In the genomic region with DNA sequence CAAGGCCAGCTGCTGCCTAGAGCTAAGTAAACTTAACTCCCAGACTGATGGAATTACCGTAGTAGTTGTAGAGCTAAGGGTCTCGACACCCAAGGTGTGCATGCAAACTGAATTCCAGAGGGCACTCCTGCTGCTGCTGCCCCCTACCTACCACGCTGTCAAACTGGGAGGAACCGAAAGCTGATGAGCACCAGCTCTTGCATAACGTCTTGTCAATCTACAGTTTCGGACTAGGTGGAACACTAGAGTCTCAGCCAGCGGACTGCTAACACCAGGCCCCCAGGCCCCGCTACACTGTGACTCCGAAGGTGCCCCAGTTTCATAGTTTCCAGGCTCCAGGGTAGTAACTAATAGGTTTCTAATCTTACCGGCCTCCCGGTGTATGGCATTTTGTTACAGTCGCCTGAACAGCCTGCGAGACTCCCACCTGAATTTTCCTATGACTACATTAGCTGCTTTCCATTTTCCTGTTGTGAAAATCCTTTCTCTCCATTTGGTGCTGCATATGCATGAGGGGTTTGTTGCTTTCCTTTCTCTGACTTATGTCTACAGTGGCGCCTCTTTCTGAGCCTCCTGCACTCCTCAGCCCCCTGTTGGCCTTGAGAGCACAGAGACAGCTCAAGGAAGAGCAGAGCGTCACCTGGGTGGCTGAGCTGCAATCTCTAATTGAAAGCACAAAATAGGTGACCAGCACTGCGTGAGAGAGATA, we compare ENCODE assay signal across 20 mouse cellular contexts.
DNase-seq lines count a peak whose midpoint lies in the region; ATAC-seq and TF ChIP-seq lines count a peak whose summit lies in the region.
"Had no signal": no experiment of that assay in that cellular context is flagged by ENCODE, and none has a peak within 500 bp of the region (broad histone marks: within the 10 kb centered on the region; RNA-seq: fewer than 3 reads in every experiment).

No protein-coding gene starts in this region.

- H3K4me1 ChIP-seq in testis, adult 2 months (ENCODE audit: control insufficient read depth, insufficient read depth, low read length): no peaks in the 10 kb centered on the region; the same call in 1 of the 2 replicates
- H3K4me1 ChIP-seq in stomach, postnatal 0 days (replicated peaks; ENCODE audit: control insufficient read depth, insufficient read depth): no peaks in the 10 kb centered on the region

- H3K36me3 ChIP-seq in testis, adult 2 months (ENCODE audit: control insufficient read depth, insufficient read depth, low read length): no peaks in the 10 kb centered on the region
- no peaks in the 10 kb centered on the region for H3K36me3 ChIP-seq in stomach, postnatal 0 days (ENCODE audit: control insufficient read depth, insufficient read depth, low read length)
- H3K36me3 ChIP-seq: embryonic facial prominence, embryonic 15.5 days; heart, embryonic 12.5 days; midbrain, embryonic 10.5 days; neural tube, embryonic 13.5 days had no signal

- H3K27me3 ChIP-seq in testis, adult 2 months (ENCODE audit: control insufficient read depth, insufficient read depth, low read length): no peaks in the 10 kb centered on the region
- no peaks in the 10 kb centered on the region for H3K27me3 ChIP-seq in stomach, postnatal 0 days (ENCODE audit: control insufficient read depth, insufficient read depth, low read length)
- H3K27me3 ChIP-seq: embryonic facial prominence, embryonic 15.5 days; heart, embryonic 12.5 days; neural tube, embryonic 13.5 days had no signal

- TF ChIP-seq POLR2A in testis, adult 2 months (IDR thresholded peaks at IDR 0.05; ENCODE audit: control insufficient read depth, low read depth, low read length): no peak

- H3K9me3 ChIP-seq in stomach, postnatal 0 days (ENCODE audit: control insufficient read depth, low read length): no peaks in the 10 kb centered on the region
- H3K9me3 ChIP-seq: embryonic facial prominence, embryonic 15.5 days; heart, embryonic 12.5 days; midbrain, embryonic 10.5 days; neural tube, embryonic 13.5 days had no signal

- TF ChIP-seq EP300 in stomach, postnatal 0 days (optimal IDR thresholded peaks at IDR 0.05): no peak

- 91% methylated on average over 16 of the region's 16 CpGs for WGBS in stomach, postnatal 0 days

- H3K9ac ChIP-seq in stomach, postnatal 0 days (ENCODE audit: low read length): no peak overlapping the region
- H3K9ac ChIP-seq: embryonic facial prominence, embryonic 15.5 days; heart, embryonic 12.5 days; liver, embryonic 14.5 days; neural tube, embryonic 13.5 days had no signal

- peak overlapping the region; percentile 44 for H3K4me3 ChIP-seq in testis, adult 2 months (ENCODE audit: control insufficient read depth, low read depth, low read length)
- H3K4me3 ChIP-seq in stomach, postnatal 0 days (ENCODE audit: low read depth, low read length): no peak overlapping the region
- H3K4me3 ChIP-seq: embryonic facial prominence, embryonic 15.5 days; heart, embryonic 12.5 days; midbrain, embryonic 10.5 days; neural tube, embryonic 13.5 days had no signal

- TF ChIP-seq CTCF in testis, adult 2 months (IDR thresholded peaks at IDR 0.05; ENCODE audit: control insufficient read depth, insufficient read depth, insufficient replicate concordance, low read depth, low read length): no peak; the same call in 1 of the 2 replicates
- TF ChIP-seq CTCF in stomach, postnatal 0 days (IDR thresholded peaks at IDR 0.05; ENCODE audit: low read depth): no peak

- peak; percentile 20; the same call in 1 of the 2 replicates for ATAC-seq in granulocyte monocyte progenitor cell, adult 5-6 weeks (replicated peaks; ENCODE audit: poor library complexity, severe bottlenecking)
- no peak for ATAC-seq in stomach, postnatal 0 days (ENCODE audit: low FRiP score, low TSS enrichment)
- ATAC-seq: hindbrain, postnatal 0 days had no signal

- no peak overlapping the region for H3K4me2 ChIP-seq in stomach, postnatal 0 days (replicated peaks; ENCODE audit: low read depth)
- H3K4me2 ChIP-seq: embryonic facial prominence, embryonic 15.5 days; heart, embryonic 12.5 days; neural tube, embryonic 13.5 days had no signal

- DNase-seq in layer of hippocampus, adult 11-12 months (ENCODE audit: low spot score): peak; percentile 18
- no peak for DNase-seq in layer of hippocampus, adult 9-10 months (ENCODE audit: low spot score)
- DNase-seq in testis, postnatal 10 days (ENCODE audit: low spot score): no peak
- no peak for DNase-seq in stomach, postnatal 0 days (ENCODE audit: low spot score)
- DNase-seq in cerebellum, adult 9-10 months: no peak
- DNase-seq: B cell, adult 2 months; cerebellum, adult 18-20 months; gastrocnemius, postnatal 25 days; heart, postnatal 36 days; kidney, adult 8-10 months; lung, postnatal 36 days; thymus, postnatal 4 days had no signal

- no peak overlapping the region for H3K27ac ChIP-seq in testis, adult 2 months (ENCODE audit: control insufficient read depth, insufficient read depth, low read depth, low read length)
- H3K27ac ChIP-seq in stomach, postnatal 0 days (replicated peaks): no peak overlapping the region
- H3K27ac ChIP-seq: embryonic facial prominence, embryonic 15.5 days; hindbrain, postnatal 0 days; liver, embryonic 14.5 days; midbrain, embryonic 10.5 days; neural tube, embryonic 13.5 days had no signal
